Mouse (Mus musculus): Measurements from ENCODE around the gene Tacr2. TPM values are rescaled to one million over a fixed set of nuclear protein-coding genes. Genes with fewer than 3 reads are reported as not detected.

Gene Tacr2
- polyA plus RNA-seq, 1 experiment from 2014 or later, result not detected

DNA sequence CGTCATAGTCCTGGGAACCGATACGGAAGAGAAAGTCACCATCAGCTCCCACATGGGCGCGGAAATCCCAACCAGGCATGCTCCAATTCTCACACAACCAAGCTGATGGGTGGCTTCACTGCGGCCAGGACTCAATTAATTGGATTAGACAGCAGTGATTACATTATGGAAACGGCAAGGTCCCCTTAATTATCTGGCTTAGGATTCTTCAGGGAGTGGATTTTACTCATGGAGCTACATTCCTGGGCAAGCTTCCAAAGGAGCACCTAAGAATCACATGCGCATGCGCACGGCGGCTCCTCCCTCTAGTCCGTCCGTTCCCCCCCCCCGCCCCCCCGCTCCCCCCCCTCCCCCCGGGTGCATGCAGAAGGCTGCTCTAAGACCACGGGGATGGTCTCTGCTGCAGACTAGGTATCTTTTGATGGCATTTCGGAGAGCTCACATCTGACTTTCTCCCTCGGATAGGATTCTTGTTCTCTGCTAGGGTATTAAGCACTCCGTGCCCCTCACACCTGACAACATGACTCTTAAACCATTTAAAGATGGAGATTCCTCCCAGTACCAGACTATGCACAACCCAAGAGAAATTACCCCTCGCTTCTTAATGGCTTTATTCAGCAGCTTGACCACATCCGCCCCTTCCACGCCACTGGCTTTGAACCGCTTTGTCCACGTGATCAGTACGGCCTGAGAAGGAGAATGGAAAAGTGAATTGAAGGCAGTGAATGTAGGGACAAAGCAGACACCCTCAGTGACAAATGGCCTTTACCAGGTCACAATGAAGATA lies 44.0 kb downstream of the Tacr2 start:
- no peaks in the 10 kb centered on the region for H3K4me1 ChIP-seq (ENCODE audit: control insufficient read depth, insufficient read depth, low read length)
- H3K4me2 ChIP-seq (ENCODE audit: low read depth, severe bottlenecking), result no peak overlapping the region
- H3K9me3 ChIP-seq (ENCODE audit: control insufficient read depth, low read length), result no peaks in the 10 kb centered on the region
- no peak overlapping the region for H3K27ac ChIP-seq (replicated peaks; ENCODE audit: low read depth, low read length)
- no peak overlapping the region for H3K4me3 ChIP-seq (ENCODE audit: low read depth, low read length)
- H3K9ac ChIP-seq (ENCODE audit: low read length), result no peak overlapping the region
- H3K27me3 ChIP-seq (ENCODE audit: control insufficient read depth, insufficient read depth, low read length), result no peaks in the 10 kb centered on the region
- peaks cover 2% of the 10 kb centered on the region for H3K36me3 ChIP-seq (ENCODE audit: control insufficient read depth, insufficient read depth, low read length)
- 77% methylated on average over 18 of the region's 26 CpGs for WGBS
- no peak for DNase-seq (ENCODE audit: low spot score)
- ATAC-seq (ENCODE audit: insufficient number of reproducible peaks, low FRiP score, low TSS enrichment, low read depth), result no peak

DNA sequence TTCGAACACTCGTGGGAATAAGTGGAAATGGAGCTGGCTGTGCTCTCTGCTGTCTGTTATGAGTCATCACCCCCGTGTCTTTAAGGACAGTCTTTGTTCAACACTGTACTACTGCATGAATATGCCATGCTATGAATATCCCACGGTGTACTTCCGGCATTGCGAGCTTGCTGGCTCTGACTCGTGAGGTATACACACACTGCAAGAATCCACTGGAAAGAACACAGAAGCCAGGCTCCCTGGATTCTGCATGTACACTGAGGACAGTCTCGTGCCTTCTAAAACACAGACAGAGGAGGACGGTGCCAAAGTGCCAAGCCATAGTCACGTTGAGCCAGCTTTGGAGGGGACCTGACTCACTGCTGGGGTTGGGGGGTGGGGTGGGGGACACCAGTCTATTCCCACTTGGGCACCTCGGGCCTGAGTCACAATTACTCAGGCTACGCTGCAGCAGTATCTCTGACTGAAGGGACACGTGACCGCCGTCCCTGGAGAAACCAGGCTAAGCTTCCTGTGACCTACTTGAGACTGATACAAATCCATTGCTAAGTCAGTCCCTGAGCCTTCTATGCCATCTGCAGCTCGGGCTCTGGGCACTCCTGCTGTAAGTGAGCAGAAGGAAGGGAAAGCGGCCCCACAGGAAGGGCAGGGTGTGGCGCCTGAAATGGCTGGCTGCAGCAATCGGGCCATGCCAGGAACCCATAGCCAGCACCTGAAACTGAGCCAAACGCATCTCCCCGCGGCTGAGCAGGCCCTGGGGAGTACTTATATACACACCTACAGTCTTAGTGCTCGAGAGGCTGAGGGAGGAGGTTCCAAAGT lies 48.0 kb downstream of the Tacr2 start:
- ATAC-seq (ENCODE audit: insufficient number of reproducible peaks, low FRiP score, low TSS enrichment, low read depth), result no peak
- Histone ChIP-seq H3K27ac (replicated peaks; ENCODE audit: low read depth, low read length) (no peak overlapping the region), H3K9me3 (ENCODE audit: control insufficient read depth, low read length) (no peaks in the 10 kb centered on the region), H3K4me2 (ENCODE audit: low read depth, severe bottlenecking) (no peak overlapping the region), H3K4me1 (ENCODE audit: control insufficient read depth, insufficient read depth, low read length) (no peaks in the 10 kb centered on the region), H3K36me3 (ENCODE audit: control insufficient read depth, insufficient read depth, low read length) (peaks cover 2% of the 10 kb centered on the region), H3K9ac (ENCODE audit: low read length) (no peak overlapping the region), H3K4me3 (ENCODE audit: low read depth, low read length) (no peak overlapping the region), H3K27me3 (ENCODE audit: control insufficient read depth, insufficient read depth, low read length) (no peaks in the 10 kb centered on the region)
- 87% methylated on average over 23 of the region's 23 CpGs for WGBS
- no peak for DNase-seq (ENCODE audit: low spot score)

DNA sequence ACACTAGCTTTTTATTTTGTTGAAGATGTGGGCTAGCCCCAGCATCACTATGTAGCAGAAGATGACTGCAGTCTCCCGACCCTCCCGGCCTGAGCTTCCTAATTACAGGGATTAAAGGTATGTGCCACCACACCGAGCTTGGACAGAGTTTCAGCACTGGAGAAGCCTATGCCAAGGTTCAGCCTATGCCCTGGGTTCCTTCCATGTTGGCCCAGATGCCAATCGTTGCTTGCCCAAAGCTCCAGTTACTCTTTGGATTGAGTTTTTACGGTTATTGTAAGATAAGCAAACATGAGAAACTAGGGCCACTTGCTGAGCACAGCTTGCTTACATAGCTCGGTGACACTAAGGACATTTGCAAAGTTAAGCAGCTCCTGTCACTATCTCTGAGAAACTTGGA lies 52.9 kb downstream of the Tacr2 start:
- H3K9me3 ChIP-seq (ENCODE audit: control insufficient read depth, low read length), result no peaks in the 10 kb centered on the region
- H3K27me3 ChIP-seq (ENCODE audit: control insufficient read depth, insufficient read depth, low read length), result no peaks in the 10 kb centered on the region
- 80% methylated on average over 6 of the region's 6 CpGs for WGBS
- ATAC-seq (ENCODE audit: insufficient number of reproducible peaks, low FRiP score, low TSS enrichment, low read depth) (no peak), DNase-seq (ENCODE audit: low spot score) (no peak)
- H3K4me2 ChIP-seq (ENCODE audit: low read depth, severe bottlenecking), result no peak overlapping the region
- H3K27ac ChIP-seq (replicated peaks; ENCODE audit: low read depth, low read length), result no peak overlapping the region
- H3K4me3 ChIP-seq (ENCODE audit: low read depth, low read length), result no peak overlapping the region
- no peaks in the 10 kb centered on the region for H3K4me1 ChIP-seq (ENCODE audit: control insufficient read depth, insufficient read depth, low read length)
- no peak overlapping the region for H3K9ac ChIP-seq (ENCODE audit: low read length)
- no peaks in the 10 kb centered on the region; the same call in 1 of the 2 replicates for H3K36me3 ChIP-seq (ENCODE audit: control insufficient read depth, insufficient read depth, low read length)

DNA sequence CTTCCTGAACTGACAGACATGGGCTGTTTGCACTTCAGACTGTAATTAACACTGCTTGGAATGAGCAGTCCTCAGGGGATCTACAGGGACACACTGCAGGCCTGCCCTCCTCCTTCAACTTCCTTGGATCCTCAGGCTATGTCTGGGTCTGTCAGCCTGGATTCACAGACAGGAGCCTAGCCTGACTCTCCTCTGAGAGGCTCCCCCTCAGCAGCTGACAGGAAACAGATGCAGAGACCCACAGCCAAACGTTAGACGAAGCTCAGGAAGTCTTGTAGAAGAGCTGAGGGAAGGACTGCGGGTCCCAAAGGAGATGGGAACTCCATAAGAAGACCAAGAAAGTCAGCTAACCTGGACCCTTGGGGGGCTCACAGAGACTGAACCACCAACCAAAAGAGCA lies 54.2 kb downstream of the Tacr2 start:
- Histone ChIP-seq H3K27ac (replicated peaks; ENCODE audit: low read depth, low read length) (no peak overlapping the region), H3K9ac (ENCODE audit: low read length) (no peak overlapping the region), H3K9me3 (ENCODE audit: control insufficient read depth, low read length) (no peaks in the 10 kb centered on the region), H3K4me3 (ENCODE audit: low read depth, low read length) (no peak overlapping the region), H3K4me2 (ENCODE audit: low read depth, severe bottlenecking) (no peak overlapping the region), H3K27me3 (ENCODE audit: control insufficient read depth, insufficient read depth, low read length) (no peaks in the 10 kb centered on the region), H3K4me1 (ENCODE audit: control insufficient read depth, insufficient read depth, low read length) (0 out of 2 replicates have a peak, but pooled peaks cover under 1% of the 10 kb centered on the region), H3K36me3 (ENCODE audit: control insufficient read depth, insufficient read depth, low read length) (no peaks in the 10 kb centered on the region)
- WGBS, result 30% methylated on average over 3 of the region's 3 CpGs
- ATAC-seq (ENCODE audit: insufficient number of reproducible peaks, low FRiP score, low TSS enrichment, low read depth), result no peak
- no peak for DNase-seq (ENCODE audit: low spot score)

DNA sequence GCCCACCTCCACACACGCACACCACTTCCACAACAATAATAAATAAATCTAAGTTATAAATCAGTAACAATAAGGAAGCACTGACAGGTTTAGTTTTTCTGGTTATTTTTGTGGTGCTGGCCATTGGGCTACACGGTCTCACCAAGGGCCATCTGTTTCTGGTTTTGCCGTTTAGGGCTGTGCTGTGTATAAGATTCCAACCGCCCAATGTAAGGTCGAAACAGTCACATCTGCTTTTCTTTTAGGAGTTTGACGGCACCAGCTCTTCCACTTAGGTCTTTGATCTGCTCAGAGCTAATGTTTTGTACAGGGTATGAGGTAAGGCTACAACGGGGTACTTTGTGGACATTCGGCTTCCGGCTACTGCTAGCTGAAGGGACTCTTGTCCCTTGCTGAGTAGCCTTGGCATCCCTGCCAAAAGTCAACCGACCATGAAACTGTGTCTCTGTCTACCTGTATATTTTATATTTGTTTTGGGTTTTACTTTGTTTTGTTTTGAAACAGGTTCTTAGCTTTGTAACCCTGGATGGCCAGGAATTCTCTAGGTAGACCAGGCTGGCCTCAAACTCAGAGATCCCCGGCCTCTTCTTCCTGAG lies 56.8 kb downstream of the Tacr2 start:
- H3K9ac ChIP-seq (ENCODE audit: low read length), result no peak overlapping the region
- WGBS, result 31% methylated on average over 11 of the region's 11 CpGs
- H3K27me3 ChIP-seq (ENCODE audit: control insufficient read depth, insufficient read depth, low read length), result no peaks in the 10 kb centered on the region
- no peak overlapping the region for H3K27ac ChIP-seq (replicated peaks; ENCODE audit: low read depth, low read length)
- H3K36me3 ChIP-seq (ENCODE audit: control insufficient read depth, insufficient read depth, low read length), result peaks cover 3% of the 10 kb centered on the region; the same call in 1 of the 2 replicates
- DNase-seq (ENCODE audit: low spot score) (peak; percentile 64), ATAC-seq (ENCODE audit: insufficient number of reproducible peaks, low FRiP score, low TSS enrichment, low read depth) (no peak)
- H3K4me3 ChIP-seq (ENCODE audit: low read depth, low read length), result no peak overlapping the region
- H3K9me3 ChIP-seq (ENCODE audit: control insufficient read depth, low read length), result no peaks in the 10 kb centered on the region
- H3K4me1 ChIP-seq (ENCODE audit: control insufficient read depth, insufficient read depth, low read length), result peaks cover 7% of the 10 kb centered on the region; the same call in 1 of the 2 replicates
- no peak overlapping the region for H3K4me2 ChIP-seq (ENCODE audit: low read depth, severe bottlenecking)

DNA sequence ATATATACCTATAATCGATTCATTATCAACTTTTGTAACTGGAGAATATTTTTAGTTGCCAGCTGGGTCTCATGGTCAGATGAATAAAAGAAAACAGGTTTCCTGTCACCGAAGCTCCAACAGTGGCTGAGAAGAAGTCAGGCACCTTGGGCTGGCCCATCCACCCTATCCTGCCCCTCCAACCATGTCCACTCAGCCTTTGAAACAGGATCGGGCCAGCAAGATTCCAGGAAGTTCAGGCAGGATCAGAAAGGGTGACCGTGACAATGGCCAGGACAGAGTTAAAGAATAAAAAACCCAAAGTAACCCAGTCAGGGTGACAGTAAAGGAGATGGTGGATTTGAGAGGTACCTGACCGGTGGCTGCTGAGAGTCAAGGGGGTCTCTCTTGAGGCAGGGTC lies 57.4 kb downstream of the Tacr2 start:
- H3K4me3 ChIP-seq (ENCODE audit: low read depth, low read length), result no peak overlapping the region
- H3K4me1 ChIP-seq (ENCODE audit: control insufficient read depth, insufficient read depth, low read length), result peaks cover 8% of the 10 kb centered on the region; the same call in 1 of the 2 replicates
- H3K9me3 ChIP-seq (ENCODE audit: control insufficient read depth, low read length), result no peaks in the 10 kb centered on the region
- H3K27me3 ChIP-seq (ENCODE audit: control insufficient read depth, insufficient read depth, low read length), result no peaks in the 10 kb centered on the region
- DNase-seq (ENCODE audit: low spot score) (no peak), ATAC-seq (ENCODE audit: insufficient number of reproducible peaks, low FRiP score, low TSS enrichment, low read depth) (no peak)
- peaks cover 3% of the 10 kb centered on the region; the same call in 1 of the 2 replicates for H3K36me3 ChIP-seq (ENCODE audit: control insufficient read depth, insufficient read depth, low read length)
- no peak overlapping the region for H3K27ac ChIP-seq (replicated peaks; ENCODE audit: low read depth, low read length)
- no peak overlapping the region for H3K4me2 ChIP-seq (ENCODE audit: low read depth, severe bottlenecking)
- H3K9ac ChIP-seq (ENCODE audit: low read length), result no peak overlapping the region
- WGBS, result 76% methylated on average over 5 of the region's 5 CpGs

DNA sequence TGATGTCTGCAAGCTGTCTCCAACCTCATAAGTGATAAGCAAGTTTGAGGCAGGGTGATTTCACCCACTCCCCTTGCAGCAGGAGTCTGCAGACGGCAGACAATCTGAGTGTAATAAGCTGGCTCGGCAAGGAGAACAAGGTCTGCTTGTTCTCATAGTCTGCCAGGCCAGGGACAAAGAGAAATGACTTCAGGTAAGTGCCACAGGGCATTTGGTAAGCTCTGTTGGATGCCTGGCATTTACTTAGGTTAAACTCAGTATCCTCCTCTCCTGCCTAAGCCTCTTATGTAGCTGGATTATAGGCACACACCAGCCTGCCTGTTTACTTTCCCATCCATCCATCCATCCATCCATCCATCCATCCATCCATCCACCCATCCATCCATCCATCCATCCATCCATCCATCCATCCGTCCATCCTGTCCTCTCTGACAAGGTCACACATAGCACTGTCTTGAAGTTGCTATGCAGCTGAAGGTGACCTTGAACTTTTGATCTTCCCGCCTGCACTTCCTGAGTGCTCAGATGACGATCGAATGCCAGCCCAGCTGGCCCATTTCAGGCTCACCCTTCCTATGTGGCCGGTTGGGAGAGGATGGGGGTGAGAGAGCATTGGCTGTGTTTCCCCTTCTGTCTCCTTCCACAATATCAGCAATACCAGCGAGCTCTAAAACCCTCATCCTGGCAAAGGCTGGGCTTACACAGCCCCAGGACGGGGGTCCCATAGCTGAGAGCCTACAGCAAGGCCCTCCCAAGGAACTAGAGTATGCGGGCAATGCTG lies 58.2 kb downstream of the Tacr2 start:
- ATAC-seq (ENCODE audit: insufficient number of reproducible peaks, low FRiP score, low TSS enrichment, low read depth) (no peak), DNase-seq (ENCODE audit: low spot score) (no peak)
- no peaks in the 10 kb centered on the region for H3K9me3 ChIP-seq (ENCODE audit: control insufficient read depth, low read length)
- 71% methylated on average over 10 of the region's 10 CpGs for WGBS
- peaks cover 8% of the 10 kb centered on the region; the same call in 1 of the 2 replicates for H3K4me1 ChIP-seq (ENCODE audit: control insufficient read depth, insufficient read depth, low read length)
- no peaks in the 10 kb centered on the region for H3K27me3 ChIP-seq (ENCODE audit: control insufficient read depth, insufficient read depth, low read length)
- H3K27ac ChIP-seq (replicated peaks; ENCODE audit: low read depth, low read length), result no peak overlapping the region
- no peak overlapping the region for H3K9ac ChIP-seq (ENCODE audit: low read length)
- no peak overlapping the region for H3K4me2 ChIP-seq (ENCODE audit: low read depth, severe bottlenecking)
- H3K4me3 ChIP-seq (ENCODE audit: low read depth, low read length), result no peak overlapping the region
- peaks cover 3% of the 10 kb centered on the region; the same call in 1 of the 2 replicates for H3K36me3 ChIP-seq (ENCODE audit: control insufficient read depth, insufficient read depth, low read length)

DNA sequence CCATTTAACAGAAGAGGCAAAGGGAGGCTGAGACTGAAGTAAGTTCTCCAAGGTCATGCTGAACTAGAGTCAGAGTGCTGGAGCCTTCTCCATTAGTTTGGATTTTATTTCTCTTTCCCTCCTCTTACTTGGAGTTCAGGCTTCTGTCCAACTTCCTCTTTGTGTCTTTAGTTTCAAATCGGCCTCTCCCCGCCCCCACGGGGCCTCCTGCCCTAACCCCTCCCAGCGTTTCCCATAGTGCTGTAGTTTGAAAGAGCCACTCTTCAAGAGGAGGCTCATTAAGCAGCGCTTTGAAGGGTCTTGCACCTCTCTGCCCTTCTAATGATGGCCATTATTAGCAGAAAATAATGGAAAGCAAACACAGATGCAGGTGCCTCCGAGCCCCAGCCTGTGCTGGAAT lies 59.2 kb downstream of the Tacr2 start:
- Histone ChIP-seq H3K9ac (ENCODE audit: low read length) (no peak overlapping the region), H3K4me1 (ENCODE audit: control insufficient read depth, insufficient read depth, low read length) (peaks cover 8% of the 10 kb centered on the region; the same call in 1 of the 2 replicates), H3K27me3 (ENCODE audit: control insufficient read depth, insufficient read depth, low read length) (no peaks in the 10 kb centered on the region), H3K4me2 (ENCODE audit: low read depth, severe bottlenecking) (no peak overlapping the region), H3K27ac (replicated peaks; ENCODE audit: low read depth, low read length) (no peak overlapping the region), H3K9me3 (ENCODE audit: control insufficient read depth, low read length) (no peaks in the 10 kb centered on the region), H3K36me3 (ENCODE audit: control insufficient read depth, insufficient read depth, low read length) (peaks cover 3% of the 10 kb centered on the region; the same call in 1 of the 2 replicates), H3K4me3 (ENCODE audit: low read depth, low read length) (no peak overlapping the region)
- ATAC-seq (ENCODE audit: insufficient number of reproducible peaks, low FRiP score, low TSS enrichment, low read depth), result no peak
- DNase-seq (ENCODE audit: low spot score), result peak; percentile 29
- 23% methylated on average over 6 of the region's 6 CpGs for WGBS
